Mouse (Mus musculus) lung, adult 2 months (tissue): ENCODE results near the gene Lrrc20.

Source experiments
- CTCF ChIP-seq: fragments of 200-500 bp; IDR thresholded peaks from 2 replicates; pipeline ENCODE4 v1.5.1; 2011; ENCODE audit warnings: mild to moderate bottlenecking, low read length, control low read depth; ENCODE audit not compliant: insufficient read depth
- POLR2A ChIP-seq: fragments of 200-500 bp; IDR thresholded peaks from 2 replicates; pipeline ENCODE4 v1.6.1; 2011; ENCODE audit warnings: low read depth, mild to moderate bottlenecking, control low read depth, low read length, borderline replicate concordance; ENCODE audit errors: extremely low read depth

GRCm38 (mm10) chr10:61479927-61480326, 4.3 kb downstream of the Lrrc20 start:
- TF ChIP-seq CTCF (no peak), POLR2A (no peak)
